Mouse (Mus musculus): ENCODE measurements at regions not wholly inside any gene's neighbourhood (a gene's known extent, or its start where the extent isn't known, plus 50 kb on each side); places are given as distances from the start of the nearest gene placed in this dataset.
A peak's percentile ranks its signal among the peaks of the same experiment; 100 is the strongest.

DNA sequence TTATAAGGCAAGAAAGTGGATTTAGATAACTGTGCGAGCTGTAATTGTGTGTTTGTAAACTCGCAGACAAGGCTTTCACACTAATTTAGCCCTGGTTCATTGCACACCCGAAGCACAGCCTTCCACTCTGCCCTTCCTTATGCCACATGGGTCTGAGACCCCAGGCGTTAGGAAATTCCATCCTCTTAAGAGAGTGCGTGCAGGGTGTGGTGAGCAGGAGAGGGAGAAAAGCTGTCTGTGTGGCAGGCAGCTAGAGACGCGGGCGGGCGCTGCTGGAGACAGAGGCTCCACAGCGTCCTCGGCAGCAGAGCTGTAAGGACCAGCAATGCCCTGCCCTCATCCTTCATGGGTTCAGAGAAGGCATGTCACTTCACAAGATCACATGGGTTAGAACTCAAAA lies 176.6 kb upstream of the Dapk1 start:
- Histone ChIP-seq H3K4me1 (peaks cover 23% of the 10 kb centered on the region), H3K27me3 (no peaks in the 10 kb centered on the region), H3K36me3 (no peaks in the 10 kb centered on the region), H3K27ac (no peak overlapping the region), H3K4me3 (replicated peaks) (no peak overlapping the region), H3K9ac (no peak overlapping the region), H3K9me3 (replicated peaks) (no peaks in the 10 kb centered on the region), H3K4me2 (no peak overlapping the region)
- ATAC-seq (replicated peaks; ENCODE audit: low FRiP score), result no peak
- WGBS, result 58% methylated on average over 11 of the region's 11 CpGs

DNA sequence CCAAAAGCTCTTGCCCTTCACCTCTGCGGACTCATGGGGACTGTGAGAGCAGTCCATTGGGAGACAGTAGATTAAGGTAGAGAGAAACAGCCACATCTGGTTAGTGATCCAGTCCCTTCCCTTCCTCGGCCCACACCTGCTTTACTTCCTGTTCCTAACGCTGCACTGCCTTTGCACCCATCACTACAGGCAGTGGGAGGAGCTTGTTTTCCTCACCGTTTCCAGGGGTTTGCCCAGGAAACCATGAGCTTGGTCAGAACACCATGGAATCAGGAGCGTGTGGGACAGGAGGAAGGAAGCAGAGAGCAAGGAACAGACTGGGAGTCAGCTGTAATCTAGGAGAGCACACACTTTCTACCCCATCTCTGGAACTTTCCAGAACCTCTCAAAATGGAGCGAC lies 176.2 kb upstream of the Dapk1 start:
- no peaks in the 10 kb centered on the region for H3K27me3 ChIP-seq
- no peak overlapping the region for H3K4me2 ChIP-seq
- peaks cover 20% of the 10 kb centered on the region for H3K4me1 ChIP-seq
- ATAC-seq (replicated peaks; ENCODE audit: low FRiP score), result no peak
- no peak overlapping the region for H3K4me3 ChIP-seq (replicated peaks)
- no peaks in the 10 kb centered on the region for H3K9me3 ChIP-seq (replicated peaks)
- no peak overlapping the region for H3K9ac ChIP-seq
- 82% methylated on average over 6 of the region's 6 CpGs for WGBS
- H3K27ac ChIP-seq, result no peak overlapping the region
- no peaks in the 10 kb centered on the region for H3K36me3 ChIP-seq

DNA sequence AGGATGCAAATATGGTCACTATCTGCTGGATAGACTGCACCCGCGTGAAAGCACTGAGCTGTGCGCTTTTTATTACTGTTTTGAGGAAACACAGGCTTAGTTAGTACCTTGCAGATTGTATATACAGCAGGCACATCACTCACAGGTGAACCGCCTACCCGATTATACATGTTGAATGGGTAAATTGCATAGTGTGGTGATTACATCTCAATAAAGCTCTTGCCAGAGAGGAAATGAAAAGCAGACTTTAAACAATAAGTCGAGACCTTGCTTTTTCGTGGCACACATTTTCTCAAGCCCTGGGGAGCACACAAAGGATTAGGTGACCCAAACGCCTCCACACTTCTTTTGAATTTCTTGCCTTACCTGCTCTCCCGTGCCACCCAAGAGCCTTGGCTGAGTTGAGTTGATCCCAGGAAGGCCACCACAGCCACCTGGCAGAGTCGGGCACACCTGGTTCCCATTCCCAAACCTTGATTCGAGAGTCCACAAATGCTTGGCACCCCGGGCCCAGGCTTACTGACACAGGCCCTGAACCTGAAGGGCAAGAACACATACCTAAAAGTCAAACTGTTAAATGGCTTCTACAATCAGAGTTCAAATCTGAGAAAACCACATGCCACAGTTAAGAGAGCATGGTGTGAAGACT lies 175.4 kb upstream of the Dapk1 start:
- Histone ChIP-seq H3K4me3 (replicated peaks) (no peak overlapping the region), H3K27me3 (no peaks in the 10 kb centered on the region), H3K4me1 (peaks cover 16% of the 10 kb centered on the region), H3K36me3 (no peaks in the 10 kb centered on the region), H3K9me3 (replicated peaks) (no peaks in the 10 kb centered on the region), H3K9ac (no peak overlapping the region), H3K4me2 (no peak overlapping the region), H3K27ac (no peak overlapping the region)
- no peak for ATAC-seq (replicated peaks; ENCODE audit: low FRiP score)
- WGBS, result 90% methylated on average over 12 of the region's 12 CpGs

DNA sequence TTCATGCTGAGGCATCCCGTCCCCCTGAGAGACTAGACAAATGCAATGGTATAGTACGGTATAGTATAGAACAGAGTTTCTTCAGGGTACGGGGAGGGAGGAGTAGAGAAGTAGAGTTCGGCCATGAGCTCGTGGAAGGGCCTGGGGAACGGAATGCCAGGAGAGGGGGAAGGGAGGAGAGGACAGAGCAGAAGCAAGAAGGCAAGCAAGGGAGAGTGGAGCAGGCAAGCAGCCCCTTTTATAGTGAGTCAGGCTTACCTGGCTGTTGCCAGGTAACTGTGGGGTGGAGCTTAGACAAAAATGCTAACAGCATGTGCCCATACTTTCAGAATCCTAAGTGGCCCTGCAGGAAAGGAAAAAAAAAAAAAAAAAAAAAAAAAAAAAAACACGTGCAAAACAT lies 174.7 kb upstream of the Dapk1 start:
- Histone ChIP-seq H3K36me3 (no peaks in the 10 kb centered on the region), H3K4me1 (peaks cover 16% of the 10 kb centered on the region), H3K9ac (no peak overlapping the region), H3K4me2 (peak overlapping the region; percentile 52), H3K4me3 (replicated peaks) (no peak overlapping the region), H3K9me3 (replicated peaks) (no peaks in the 10 kb centered on the region), H3K27me3 (no peaks in the 10 kb centered on the region), H3K27ac (peak overlapping the region; percentile 90; the same call in 1 of the 2 replicates)
- 61% methylated on average over 7 of the region's 7 CpGs for WGBS
- peak; percentile 30; the same call in 1 of the 2 replicates for ATAC-seq (replicated peaks; ENCODE audit: low FRiP score)

DNA sequence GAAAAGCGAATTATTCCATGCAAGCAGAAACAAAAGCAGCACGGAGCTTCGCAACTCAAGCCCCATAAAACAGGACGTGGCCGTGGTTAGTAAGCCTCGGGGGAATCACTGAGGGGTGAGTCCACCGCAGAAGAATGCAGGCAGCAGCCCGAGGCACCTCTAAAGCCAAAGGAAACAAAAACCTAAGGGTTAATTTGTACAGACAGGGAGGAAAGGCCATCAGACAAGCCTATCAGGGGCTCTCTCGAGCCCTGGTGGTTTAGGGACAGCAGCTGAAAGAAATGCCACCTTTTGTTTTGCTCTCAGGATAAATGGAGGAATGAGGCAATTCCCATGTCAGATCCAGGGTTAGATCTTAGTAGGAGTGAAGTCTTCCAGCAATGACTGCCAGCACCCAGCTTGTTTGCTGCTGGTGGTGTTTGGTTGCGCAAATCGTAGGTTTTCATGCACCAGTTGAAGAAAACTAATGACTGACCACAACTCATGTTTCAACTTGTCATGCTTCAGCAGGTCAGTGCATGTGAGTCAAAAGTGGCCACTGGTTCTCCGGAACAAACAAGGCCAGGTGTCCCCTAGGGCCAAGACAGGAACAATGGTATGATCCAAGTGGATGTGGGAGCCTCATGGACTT lies 173.9 kb upstream of the Dapk1 start:
- WGBS, result 7% methylated on average over 12 of the region's 12 CpGs
- Histone ChIP-seq H3K4me2 (peak overlapping the region; percentile 52), H3K4me3 (replicated peaks) (0 out of 2 replicates have a peak overlapping the region, but pooled peaks have one; percentile 11)

DNA sequence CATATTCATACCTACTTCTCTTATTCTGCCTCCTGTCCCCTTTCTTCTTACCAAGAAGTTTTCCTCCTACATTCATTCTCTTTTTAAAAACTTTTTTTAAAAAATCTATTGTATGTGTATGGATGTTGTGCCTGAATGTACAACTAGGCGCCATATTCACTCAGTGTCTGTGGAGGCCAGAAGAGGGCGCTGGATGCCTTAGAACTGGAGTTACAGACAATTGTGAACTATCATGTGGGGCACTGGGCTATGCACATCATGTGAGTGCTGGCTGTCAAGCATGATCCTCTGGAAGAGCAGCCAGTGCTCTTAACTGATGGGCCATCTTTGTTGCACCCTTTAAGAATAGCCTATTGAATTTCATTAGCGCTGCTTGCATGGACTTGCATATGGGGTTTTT lies 172.6 kb upstream of the Dapk1 start:
- WGBS, result 80% methylated on average over 3 of the region's 3 CpGs
- H3K4me3 ChIP-seq (replicated peaks), result no peak overlapping the region
- no peaks in the 10 kb centered on the region for H3K27me3 ChIP-seq
- no peak for ATAC-seq (replicated peaks; ENCODE audit: low FRiP score)
- H3K9ac ChIP-seq, result no peak overlapping the region
- peaks cover 17% of the 10 kb centered on the region for H3K4me1 ChIP-seq
- H3K9me3 ChIP-seq (replicated peaks), result no peaks in the 10 kb centered on the region; the same call in 1 of the 2 replicates
- H3K4me2 ChIP-seq, result no peak overlapping the region
- no peaks in the 10 kb centered on the region for H3K36me3 ChIP-seq
- H3K27ac ChIP-seq, result no peak overlapping the region

More for the DNA sequence above, 173.9 kb upstream of the Dapk1 start:
- Histone ChIP-seq H3K27me3 (no peaks in the 10 kb centered on the region), H3K4me1 (peaks cover 16% of the 10 kb centered on the region), H3K9ac (no peak overlapping the region), H3K27ac (peak overlapping the region; percentile 90), H3K9me3 (replicated peaks) (no peaks in the 10 kb centered on the region), H3K36me3 (no peaks in the 10 kb centered on the region)
- peak; percentile 74 for ATAC-seq (replicated peaks; ENCODE audit: low FRiP score)

DNA sequence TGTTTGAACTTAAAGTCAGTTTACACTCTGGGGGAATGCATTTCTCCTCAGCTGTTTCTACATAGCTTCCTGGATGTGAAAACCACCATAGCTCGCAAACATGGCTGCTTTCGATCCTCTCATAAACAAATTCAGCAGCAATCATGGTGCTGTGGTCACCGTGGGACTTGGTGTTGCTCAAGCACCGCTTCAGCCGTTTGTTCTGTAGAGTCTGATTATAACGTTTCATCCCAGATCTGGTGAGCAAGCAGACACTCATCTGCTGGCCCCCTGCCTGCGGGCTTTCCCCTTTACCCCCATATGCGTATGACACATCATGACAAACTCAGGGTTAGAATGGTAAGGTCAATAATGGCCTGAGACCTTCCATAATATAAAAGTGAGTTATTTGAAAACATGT lies 170.3 kb upstream of the Dapk1 start:
- Histone ChIP-seq H3K4me3 (replicated peaks) (no peak overlapping the region), H3K36me3 (no peaks in the 10 kb centered on the region), H3K27me3 (no peaks in the 10 kb centered on the region), H3K27ac (no peak overlapping the region), H3K4me1 (peaks cover 31% of the 10 kb centered on the region), H3K9ac (no peak overlapping the region), H3K4me2 (no peak overlapping the region), H3K9me3 (replicated peaks) (no peaks in the 10 kb centered on the region; the same call in 1 of the 2 replicates)
- WGBS, result 82% methylated on average over 8 of the region's 8 CpGs
- no peak for ATAC-seq (replicated peaks; ENCODE audit: low FRiP score)

DNA sequence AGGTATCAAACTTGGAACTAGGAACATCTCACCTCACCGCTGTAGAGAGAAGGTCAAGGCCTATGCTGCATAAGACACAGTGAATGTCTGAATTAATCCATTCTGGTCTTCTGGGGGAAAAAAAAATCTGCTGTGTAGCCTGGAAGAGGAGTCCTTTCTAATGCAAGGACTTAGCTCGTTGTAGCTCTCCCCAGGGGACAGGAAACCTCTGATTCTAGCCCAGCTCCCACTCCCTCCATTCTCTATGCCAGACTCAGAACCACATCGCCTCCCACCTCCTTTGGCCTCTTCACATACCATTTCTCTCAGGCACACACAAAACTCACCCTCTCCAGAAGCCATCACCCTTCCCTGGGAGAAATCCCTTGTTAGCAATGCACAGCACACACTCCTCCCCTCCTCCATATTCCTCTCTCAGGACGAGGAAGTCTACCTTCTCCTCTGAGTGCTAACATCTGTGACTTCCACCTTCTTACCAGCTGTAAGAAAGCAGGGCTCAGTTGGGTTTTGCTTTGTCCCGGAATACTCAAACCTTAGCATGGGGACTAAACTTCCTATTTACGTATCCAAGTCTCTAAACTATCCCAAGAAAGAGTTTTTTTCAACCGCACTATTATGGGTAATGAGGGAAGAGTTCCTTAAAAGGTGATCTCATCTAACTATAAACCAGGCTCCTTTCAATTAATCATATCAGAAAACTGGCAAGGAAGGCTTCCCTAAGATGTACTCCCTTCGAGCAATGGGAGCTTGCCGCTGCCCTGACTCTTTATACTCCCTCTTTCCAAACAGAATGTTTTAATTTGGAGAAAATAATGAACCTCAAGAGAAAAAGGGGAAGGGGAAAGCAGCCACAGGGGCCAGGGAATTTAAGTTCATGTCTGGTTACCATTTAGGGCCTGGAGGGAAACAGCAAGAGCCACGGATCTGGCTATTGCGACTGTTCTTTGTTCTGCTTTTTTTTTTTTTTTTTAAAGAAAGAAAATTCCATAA lies 167.2 kb upstream of the Dapk1 start:
- no peak overlapping the region for H3K4me2 ChIP-seq
- peak overlapping the region; percentile 78 for H3K27ac ChIP-seq
- H3K27me3 ChIP-seq, result no peaks in the 10 kb centered on the region

DNA sequence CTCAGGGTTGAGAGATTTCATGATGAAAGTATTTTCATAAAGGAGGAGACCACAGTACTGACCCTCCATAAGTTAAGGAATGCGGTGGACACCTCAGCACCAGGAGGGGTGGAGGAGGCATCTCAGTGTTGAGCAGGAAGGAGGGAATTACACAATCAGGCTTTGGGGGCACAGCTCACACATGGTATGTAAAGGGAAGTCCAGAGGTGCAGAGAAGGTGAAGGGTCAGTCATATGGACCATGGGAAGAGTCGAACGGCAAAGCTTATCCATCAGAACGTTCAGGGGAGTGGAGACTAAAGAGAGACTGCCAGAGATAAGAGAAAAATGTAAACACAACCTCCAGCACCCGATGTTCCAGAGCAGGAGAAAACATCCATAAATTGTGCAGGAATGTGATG lies 166.4 kb upstream of the Dapk1 start:
- H3K27ac ChIP-seq, result peak overlapping the region; percentile 78; the same call in 1 of the 2 replicates
- 33% methylated on average over 5 of the region's 5 CpGs for WGBS
- H3K9ac ChIP-seq, result no peak overlapping the region

More for the DNA sequence above, 167.2 kb upstream of the Dapk1 start:
- Histone ChIP-seq H3K4me1 (peaks cover 15% of the 10 kb centered on the region), H3K9ac (no peak overlapping the region), H3K4me3 (replicated peaks) (no peak overlapping the region), H3K9me3 (replicated peaks) (no peaks in the 10 kb centered on the region; the same call in 1 of the 2 replicates), H3K36me3 (no peaks in the 10 kb centered on the region)
- 60% methylated on average over 11 of the region's 11 CpGs for WGBS
- ATAC-seq (replicated peaks; ENCODE audit: low FRiP score), result no peak

DNA sequence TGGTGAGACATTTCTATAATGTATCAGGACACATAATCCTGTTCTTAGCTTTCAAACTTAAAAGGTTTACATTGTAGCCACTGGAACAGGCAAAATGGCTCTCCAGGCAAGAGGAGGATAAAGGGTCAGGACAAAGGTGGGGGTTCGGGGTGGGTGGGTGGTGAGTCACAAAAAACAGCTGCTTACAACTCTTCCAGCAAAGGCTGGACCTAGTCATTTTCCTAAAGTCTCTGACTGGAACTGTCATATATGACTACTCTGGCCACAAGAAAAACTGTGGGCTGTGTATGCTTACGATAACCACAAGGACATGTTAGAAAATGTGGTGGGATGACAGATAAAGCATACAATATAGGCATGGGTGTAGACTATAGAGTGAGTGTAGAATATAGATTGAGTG lies 163.6 kb upstream of the Dapk1 start:
- ATAC-seq (replicated peaks; ENCODE audit: low FRiP score), result no peak
- H3K36me3 ChIP-seq, result no peaks in the 10 kb centered on the region
- H3K27me3 ChIP-seq, result no peaks in the 10 kb centered on the region
- no peak overlapping the region for H3K4me3 ChIP-seq (replicated peaks)
- H3K27ac ChIP-seq, result no peak overlapping the region
- 85% methylated on average over 2 of the region's 2 CpGs for WGBS
- peaks cover 32% of the 10 kb centered on the region for H3K4me1 ChIP-seq
- no peak overlapping the region for H3K9ac ChIP-seq
- H3K4me2 ChIP-seq, result no peak overlapping the region
- no peaks in the 10 kb centered on the region; the same call in 1 of the 2 replicates for H3K9me3 ChIP-seq (replicated peaks)

More for the DNA sequence above, 166.4 kb upstream of the Dapk1 start:
- Histone ChIP-seq H3K4me1 (peaks cover 19% of the 10 kb centered on the region), H3K9me3 (replicated peaks) (no peaks in the 10 kb centered on the region; the same call in 1 of the 2 replicates), H3K4me3 (replicated peaks) (no peak overlapping the region), H3K4me2 (no peak overlapping the region), H3K27me3 (no peaks in the 10 kb centered on the region), H3K36me3 (no peaks in the 10 kb centered on the region)
- peak; percentile 46; the same call in 1 of the 2 replicates for ATAC-seq (replicated peaks; ENCODE audit: low FRiP score)

DNA sequence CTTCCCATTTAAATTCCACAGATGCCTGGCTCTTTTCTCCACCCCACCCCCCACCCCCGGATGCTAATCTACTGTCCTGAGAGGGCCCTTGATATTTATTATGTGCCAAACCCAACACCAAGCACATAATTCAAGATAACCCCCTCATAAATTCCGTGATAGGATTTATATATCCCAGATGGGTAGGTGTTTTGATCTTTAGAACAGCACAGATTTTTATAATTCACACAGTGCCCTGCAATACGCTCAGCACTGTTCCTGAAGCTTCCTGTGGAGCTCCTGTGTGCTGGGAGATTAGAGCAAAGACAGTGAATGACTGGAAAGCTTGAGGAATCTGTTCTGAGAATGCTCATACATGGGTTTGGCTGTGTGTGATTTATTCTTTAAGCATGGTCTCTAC lies 161.2 kb upstream of the Dapk1 start:
- H3K4me1 ChIP-seq, result peaks cover 19% of the 10 kb centered on the region
- no peak overlapping the region for H3K27ac ChIP-seq
- no peak for ATAC-seq (replicated peaks; ENCODE audit: low FRiP score)
- H3K27me3 ChIP-seq, result no peaks in the 10 kb centered on the region
- no peak overlapping the region for H3K4me2 ChIP-seq
- H3K9me3 ChIP-seq (replicated peaks), result no peaks in the 10 kb centered on the region
- no peak overlapping the region for H3K9ac ChIP-seq
- no peak overlapping the region for H3K4me3 ChIP-seq (replicated peaks)
- H3K36me3 ChIP-seq, result no peaks in the 10 kb centered on the region
- 26% methylated on average over 3 of the region's 3 CpGs for WGBS

DNA sequence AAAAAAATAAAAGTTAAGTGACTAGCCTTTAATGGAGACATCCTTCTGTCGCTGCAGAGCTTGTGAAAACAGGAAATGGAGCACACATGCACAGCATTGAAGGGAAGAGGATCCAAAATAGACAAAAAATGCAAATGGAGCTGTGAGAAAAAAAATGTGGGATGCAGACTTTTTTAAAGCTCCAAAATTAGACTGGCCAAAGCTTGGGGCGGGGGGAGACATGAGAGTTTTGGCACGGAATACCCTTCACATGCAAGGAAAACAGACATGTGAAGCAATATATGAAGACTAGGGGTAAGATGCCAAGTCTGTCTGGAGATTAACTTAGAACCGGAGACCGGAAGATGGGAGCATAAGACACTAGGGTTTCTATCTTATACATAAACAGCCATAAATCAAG lies 156.6 kb upstream of the Dapk1 start:
- 52% methylated on average over 5 of the region's 5 CpGs for WGBS
- no peaks in the 10 kb centered on the region for H3K9me3 ChIP-seq (replicated peaks)
- H3K9ac ChIP-seq, result no peak overlapping the region
- H3K27ac ChIP-seq, result peak overlapping the region; percentile 3; the same call in 1 of the 2 replicates
- H3K4me3 ChIP-seq (replicated peaks), result no peak overlapping the region
- ATAC-seq (replicated peaks; ENCODE audit: low FRiP score), result no peak
- H3K36me3 ChIP-seq, result no peaks in the 10 kb centered on the region
- peaks cover 18% of the 10 kb centered on the region for H3K4me1 ChIP-seq
- no peak overlapping the region for H3K4me2 ChIP-seq
- H3K27me3 ChIP-seq, result no peaks in the 10 kb centered on the region
